Mouse (Mus musculus): ENCODE results near the gene Glt1d1.

GRCm38 (mm10) chr5:127714783-127715704, 83.0 kb downstream of the Glt1d1 start:
- TF ChIP-seq GATA1 (IDR thresholded peaks at IDR 0.05; ENCODE audit: borderline replicate concordance, low read length) (no peak), FLI1 (IDR thresholded peaks at IDR 0.05; ENCODE audit: low read length) (no peak)

All from megakaryocyte, embryonic 14.5 days (primary cell).